Mouse (Mus musculus): Measurements from ENCODE around the gene Tbcc. TPM values are rescaled to one million over a fixed set of nuclear protein-coding genes. Genes with fewer than 3 reads are reported as not detected.

Tbcc gene
- polyA plus RNA-seq, 1 experiment from 2014 or later: 80.2 TPM

- no peaks in the 10 kb centered on the region for H3K36me3 ChIP-seq
- no peaks in the 10 kb centered on the region for H3K27me3 ChIP-seq
- no peaks in the 10 kb centered on the region for H3K9me3 ChIP-seq
- no peak for ATAC-seq (ENCODE audit: insufficient number of reproducible peaks, insufficient read depth, low FRiP score, low TSS enrichment)
- H3K27ac ChIP-seq: peak overlapping the region; percentile 100
- H3K4me3 ChIP-seq: peak overlapping the region; percentile 94
- peak overlapping the region; percentile 100 for H3K9ac ChIP-seq
- peaks cover 22% of the 10 kb centered on the region for H3K4me1 ChIP-seq
- peak overlapping the region; percentile 63 for H3K4me2 ChIP-seq (replicated peaks)
- 63% methylated on average over 15 of the region's 15 CpGs for WGBS
Measured at GRCm38 (mm10) chr17:46855328-46856106, 35.0 kb upstream of the Tbcc start.

GRCm38 (mm10) chr17:46856107-46856388, 34.4 kb upstream of the Tbcc start:
- H3K27me3 ChIP-seq: no peaks in the 10 kb centered on the region
- no peaks in the 10 kb centered on the region for H3K36me3 ChIP-seq
- WGBS: 9% methylated on average over 4 of the region's 4 CpGs
- H3K9me3 ChIP-seq: no peaks in the 10 kb centered on the region
- peak overlapping the region; percentile 94 for H3K4me3 ChIP-seq
- H3K27ac ChIP-seq: peak overlapping the region; percentile 100
- H3K9ac ChIP-seq: peak overlapping the region; percentile 100
- H3K4me2 ChIP-seq (replicated peaks): peak overlapping the region; percentile 63
- peaks cover 22% of the 10 kb centered on the region for H3K4me1 ChIP-seq
- ATAC-seq (ENCODE audit: insufficient number of reproducible peaks, insufficient read depth, low FRiP score, low TSS enrichment): no peak

GRCm38 (mm10) chr17:46856471-46857360, 33.8 kb upstream of the Tbcc start:
- Histone ChIP-seq H3K4me2 (replicated peaks) (peak overlapping the region; percentile 63), H3K4me3 (peak overlapping the region; percentile 94), H3K27ac (peak overlapping the region; percentile 100), H3K9ac (peak overlapping the region; percentile 100), H3K9me3 (no peaks in the 10 kb centered on the region), H3K36me3 (no peaks in the 10 kb centered on the region), H3K4me1 (peaks cover 22% of the 10 kb centered on the region), H3K27me3 (no peaks in the 10 kb centered on the region)
- ATAC-seq (ENCODE audit: insufficient number of reproducible peaks, insufficient read depth, low FRiP score, low TSS enrichment): no peak
- under 1% methylated on average over 85 of the region's 87 CpGs for WGBS

- H3K4me1 ChIP-seq: peaks cover 22% of the 10 kb centered on the region
- ATAC-seq (ENCODE audit: insufficient number of reproducible peaks, insufficient read depth, low FRiP score, low TSS enrichment): peak; percentile 84
- H3K9me3 ChIP-seq: no peaks in the 10 kb centered on the region
- H3K27me3 ChIP-seq: no peaks in the 10 kb centered on the region
- peak overlapping the region; percentile 100 for H3K27ac ChIP-seq
- peak overlapping the region; percentile 100 for H3K9ac ChIP-seq
- H3K36me3 ChIP-seq: no peaks in the 10 kb centered on the region
- H3K4me2 ChIP-seq (replicated peaks): peak overlapping the region; percentile 63
- under 1% methylated on average over 49 of the region's 52 CpGs for WGBS
- H3K4me3 ChIP-seq: peak overlapping the region; percentile 94
Measured at GRCm38 (mm10) chr17:46857361-46857902, 33.1 kb upstream of the Tbcc start.

- peak; percentile 76 for ATAC-seq (ENCODE audit: insufficient number of reproducible peaks, insufficient read depth, low FRiP score, low TSS enrichment)
- Histone ChIP-seq H3K4me2 (replicated peaks) (peak within 1 kb of the TSS; percentile 63), H3K9ac (peak within 1 kb of the TSS; percentile 100), H3K9me3 (no peaks in the 10 kb centered on the region), H3K36me3 (no peaks in the 10 kb centered on the region), H3K4me3 (peak within 1 kb of the TSS; percentile 94), H3K4me1 (peaks cover 18% of the 10 kb centered on the region), H3K27me3 (no peaks in the 10 kb centered on the region), H3K27ac (peak within 1 kb of the TSS; percentile 100)
- under 1% methylated on average over 63 of the region's 65 CpGs for WGBS
Measured at GRCm38 (mm10) chr17:46857903-46858748, 32.4 kb upstream of the Tbcc start, which contains the start of gene Bicral. Gene Bicral, minus strand, starts transcription at chr17:46858482.

GRCm38 (mm10) chr17:46858749-46859444, 31.6 kb upstream of the Tbcc start:
- Histone ChIP-seq H3K4me3 (peak overlapping the region; percentile 94), H3K27ac (peak overlapping the region; percentile 100), H3K9me3 (no peaks in the 10 kb centered on the region), H3K36me3 (no peaks in the 10 kb centered on the region), H3K4me1 (peaks cover 14% of the 10 kb centered on the region), H3K9ac (peak overlapping the region; percentile 100), H3K27me3 (no peaks in the 10 kb centered on the region), H3K4me2 (replicated peaks) (peak overlapping the region; percentile 63)
- ATAC-seq (ENCODE audit: insufficient number of reproducible peaks, insufficient read depth, low FRiP score, low TSS enrichment): no peak
- 18% methylated on average over 9 of the region's 9 CpGs for WGBS

- 93% methylated on average over 4 of the region's 4 CpGs for WGBS
- no peak for ATAC-seq (ENCODE audit: insufficient number of reproducible peaks, insufficient read depth, low FRiP score, low TSS enrichment)
- no peaks in the 10 kb centered on the region for H3K27me3 ChIP-seq
- H3K4me2 ChIP-seq (replicated peaks): no peak overlapping the region
- H3K36me3 ChIP-seq: no peaks in the 10 kb centered on the region
- H3K4me1 ChIP-seq: peaks cover 6% of the 10 kb centered on the region; the same call in 1 of the 2 replicates
- no peaks in the 10 kb centered on the region for H3K9me3 ChIP-seq
- H3K27ac ChIP-seq: no peak overlapping the region
- no peak overlapping the region for H3K9ac ChIP-seq
- H3K4me3 ChIP-seq: no peak overlapping the region
Measured at GRCm38 (mm10) chr17:46860120-46860519, 30.4 kb upstream of the Tbcc start.

GRCm38 (mm10) chr17:46864566-46865195, 25.8 kb upstream of the Tbcc start:
- no peaks in the 10 kb centered on the region for H3K36me3 ChIP-seq
- 71% methylated on average over 7 of the region's 7 CpGs for WGBS
- no peaks in the 10 kb centered on the region for H3K27me3 ChIP-seq
- no peak overlapping the region for H3K4me2 ChIP-seq (replicated peaks)
- H3K4me3 ChIP-seq: no peak overlapping the region
- no peak for ATAC-seq (ENCODE audit: insufficient number of reproducible peaks, insufficient read depth, low FRiP score, low TSS enrichment)
- H3K9me3 ChIP-seq: no peaks in the 10 kb centered on the region
- no peak overlapping the region for H3K27ac ChIP-seq
- H3K4me1 ChIP-seq: no peaks in the 10 kb centered on the region
- no peak overlapping the region for H3K9ac ChIP-seq

GRCm38 (mm10) chr17:46866836-46867235, 23.6 kb upstream of the Tbcc start:
- no peaks in the 10 kb centered on the region for H3K27me3 ChIP-seq
- H3K4me3 ChIP-seq: no peak overlapping the region
- 89% methylated on average over 12 of the region's 12 CpGs for whole genome bisulfite sequencing
- no peak overlapping the region for H3K27ac ChIP-seq
- H3K4me2 ChIP-seq (replicated peaks): no peak overlapping the region
- no peaks in the 10 kb centered on the region for H3K9me3 ChIP-seq
- no peak for ATAC-seq (ENCODE audit: insufficient number of reproducible peaks, insufficient read depth, low FRiP score, low TSS enrichment)
- no peaks in the 10 kb centered on the region for H3K4me1 ChIP-seq
- no peak overlapping the region for H3K9ac ChIP-seq
- H3K36me3 ChIP-seq: no peaks in the 10 kb centered on the region

- 88% methylated on average over 5 of the region's 5 CpGs for WGBS
Measured at GRCm38 (mm10) chr17:46870204-46870798, 20.2 kb upstream of the Tbcc start.

More at GRCm38 (mm10) chr17:46870204-46870798, 20.2 kb upstream of the Tbcc start:
- no peaks in the 10 kb centered on the region for H3K9me3 ChIP-seq
- no peak overlapping the region for H3K27ac ChIP-seq
- ATAC-seq (ENCODE audit: insufficient number of reproducible peaks, insufficient read depth, low FRiP score, low TSS enrichment): no peak
- no peaks in the 10 kb centered on the region for H3K27me3 ChIP-seq
- no peak overlapping the region for H3K4me3 ChIP-seq
- H3K9ac ChIP-seq: no peak overlapping the region
- 0 out of 2 replicates have a peak, but pooled peaks cover 10% of the 10 kb centered on the region for H3K4me1 ChIP-seq
- H3K4me2 ChIP-seq (replicated peaks): no peak overlapping the region
- no peaks in the 10 kb centered on the region for H3K36me3 ChIP-seq

Measured in embryonic facial prominence, embryonic 12.5 days (tissue).